Mouse (Mus musculus): Measurements from ENCODE around the gene Pld2.
"Not testable (repeated sequence)": the region's sequence is repeated elsewhere in the genome, so short reads cannot be mapped to it uniquely, and the experiment has no call there.

Gene Pld2

DNA sequence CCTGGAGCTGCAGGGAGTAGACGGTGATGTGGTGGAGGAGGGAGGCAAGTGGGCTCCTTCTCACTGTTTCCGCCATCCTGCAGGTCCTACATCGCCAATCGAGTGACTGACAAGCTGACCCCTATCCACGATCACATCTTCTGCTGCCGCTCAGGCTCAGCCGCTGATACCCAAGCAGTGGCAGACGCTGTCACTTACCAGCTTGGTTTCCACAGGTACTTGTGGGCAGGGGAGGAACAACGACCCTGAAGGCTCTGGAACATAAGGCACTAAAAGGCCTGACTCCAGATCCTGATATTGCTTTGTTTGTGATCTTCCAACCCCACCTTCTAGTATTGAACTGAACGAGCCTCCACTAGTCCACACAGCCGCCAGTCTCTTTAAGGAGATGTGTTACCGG is 13.7 kb upstream of the Pld2 start:
- no peak for DNase-seq

DNA sequence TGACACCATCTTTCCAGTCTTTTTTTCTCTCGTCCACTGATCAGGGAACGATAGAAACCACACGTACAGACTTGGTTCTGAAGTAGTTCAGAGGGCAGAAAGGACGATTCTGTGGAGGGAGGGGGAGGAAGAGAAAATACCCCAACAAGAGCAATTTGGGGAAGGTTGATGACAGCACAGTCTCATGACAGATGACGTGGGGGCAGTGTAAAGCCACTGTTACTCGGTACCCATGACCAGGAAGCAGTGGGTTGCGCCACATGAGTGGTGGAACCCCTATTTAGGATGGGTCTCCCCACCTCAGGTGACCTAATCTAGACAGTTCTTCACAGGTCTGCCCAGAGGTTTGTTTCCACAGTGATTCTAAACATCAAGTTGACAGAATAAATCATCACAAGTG is 11.3 kb upstream of the Pld2 start:
- no peak for DNase-seq

DNA sequence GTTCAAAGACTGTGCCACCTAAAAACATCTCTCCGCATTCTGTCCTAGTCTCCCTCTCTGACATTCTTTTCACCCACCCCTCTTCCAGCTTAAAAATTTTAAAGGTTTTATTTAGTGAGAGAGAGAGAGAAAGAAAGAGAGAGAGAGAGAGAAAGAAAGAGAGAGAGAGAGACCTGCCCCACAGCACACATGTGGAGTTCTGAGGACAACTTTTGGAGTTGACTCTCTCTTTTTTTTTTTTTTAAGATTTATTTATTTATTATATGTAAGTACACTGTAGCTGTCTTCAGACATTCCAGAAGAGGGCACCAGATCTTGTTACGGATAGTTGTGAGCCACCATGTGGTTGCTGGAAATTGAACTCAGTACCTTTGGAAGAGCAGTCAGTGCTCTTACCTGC is 8.8 kb upstream of the Pld2 start:
- not testable (repeated sequence) for DNase-seq

- no peak for DNase-seq
Observed at GRCm38 (mm10) chr11:70532839-70533238, 7.0 kb upstream of the Pld2 start, which contains the start of gene Gm40193. TSS of gene Gm40193 (minus strand) at chr11:70532939.

- DNase-seq = no peak
Observed at GRCm38 (mm10) chr11:70539423-70539822, 441 bp upstream of the Pld2 start.

DNA sequence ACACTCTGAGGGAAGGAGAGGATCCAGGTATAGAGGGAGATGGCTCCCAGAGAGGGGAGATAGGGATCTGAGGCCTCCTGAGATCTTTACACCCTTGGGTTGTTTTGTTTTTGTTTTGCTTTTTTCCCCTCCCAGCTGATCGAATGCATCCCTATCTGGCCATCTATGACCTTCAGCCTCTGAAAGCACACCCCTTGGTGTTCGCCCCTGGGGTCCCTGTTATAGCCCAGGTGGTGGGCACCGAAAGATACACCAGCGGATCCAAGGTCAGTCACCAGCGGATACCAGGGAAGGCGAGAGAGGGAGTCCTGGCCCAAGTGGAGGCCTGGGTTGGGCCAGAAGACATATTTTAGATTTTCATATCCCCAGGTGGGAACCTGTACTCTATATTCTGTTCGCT is 1.1 kb downstream of the Pld2 start:
- no peak for DNase-seq

DNA sequence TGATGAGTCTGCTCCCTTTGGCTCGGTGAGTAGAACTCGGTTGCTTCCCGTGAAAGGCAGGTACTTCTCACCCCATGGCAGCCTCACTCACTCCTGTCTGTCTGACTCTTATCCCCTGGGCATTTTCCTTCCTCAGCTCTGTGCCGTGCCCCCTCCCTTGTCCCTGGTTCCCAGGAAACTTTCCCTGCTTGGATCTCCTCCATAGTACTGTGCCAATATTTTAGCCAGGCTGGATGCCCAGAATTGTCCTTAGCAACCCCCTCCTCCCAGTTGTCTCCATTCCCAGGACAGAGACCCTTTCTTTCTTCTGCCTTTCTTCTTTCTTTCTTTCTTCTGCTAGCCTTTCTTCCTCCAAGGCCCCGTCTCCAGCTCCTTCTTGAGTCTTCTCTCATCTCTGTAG is 1.6 kb downstream of the Pld2 start:
- no peak for DNase-seq

DNA sequence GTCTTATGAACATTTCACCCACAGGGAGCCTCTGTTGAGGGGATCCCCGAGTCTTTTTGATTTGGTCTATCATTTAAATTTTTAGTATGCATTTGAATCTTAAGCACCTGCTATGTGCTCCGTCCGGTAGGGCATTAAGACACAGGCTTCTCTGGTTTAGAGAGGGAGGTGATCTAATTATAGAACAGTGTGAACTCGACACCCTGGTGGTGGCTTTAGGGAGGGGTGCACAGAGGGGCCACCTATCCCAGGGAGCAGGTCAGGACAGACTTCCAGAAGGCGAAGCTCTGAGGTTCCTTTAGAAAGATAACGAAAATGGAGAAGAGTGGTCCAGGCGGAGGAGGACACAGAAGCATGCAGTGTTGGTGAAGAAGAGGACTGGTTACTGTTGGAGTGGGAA is 4.6 kb downstream of the Pld2 start:
- no peak for DNase-seq

- no peak for DNase-seq
Observed at GRCm38 (mm10) chr11:70551526-70551925, 11.7 kb downstream of the Pld2 start.

- no peak for DNase-seq
Observed at GRCm38 (mm10) chr11:70553940-70554339, 14.1 kb downstream of the Pld2 start.

- peak in 1 of 2 experiments; percentile 38 for DNase-seq
Observed at GRCm38 (mm10) chr11:70557545-70557944, 17.7 kb downstream of the Pld2 start.

DNA sequence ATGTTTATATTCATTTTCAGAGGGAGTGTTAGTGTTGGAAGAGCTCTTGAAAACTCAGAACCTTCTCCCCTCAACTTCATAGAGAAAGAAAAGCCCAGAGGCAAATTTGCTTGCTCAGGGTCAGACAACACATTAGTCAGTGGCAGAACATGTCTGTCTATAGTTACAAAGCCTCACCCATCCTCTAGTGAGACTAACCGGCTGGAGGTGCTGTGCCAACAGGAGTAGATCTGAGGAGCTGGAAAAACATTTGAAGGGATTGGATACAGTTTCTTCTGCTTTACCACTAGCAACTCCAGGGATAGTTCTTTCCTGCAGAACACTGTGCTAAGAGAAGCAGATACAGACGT is 22.0 kb downstream of the Pld2 start:
- no peak for DNase-seq

GRCm38 (mm10) chr11:70562287-70562994 is 22.6 kb downstream of the Pld2 start, which contains the start of gene Mink1:
TSS of gene Mink1 (plus strand) at chr11:70562881.
- DNase-seq = peak; percentile 94 to 96

DNA sequence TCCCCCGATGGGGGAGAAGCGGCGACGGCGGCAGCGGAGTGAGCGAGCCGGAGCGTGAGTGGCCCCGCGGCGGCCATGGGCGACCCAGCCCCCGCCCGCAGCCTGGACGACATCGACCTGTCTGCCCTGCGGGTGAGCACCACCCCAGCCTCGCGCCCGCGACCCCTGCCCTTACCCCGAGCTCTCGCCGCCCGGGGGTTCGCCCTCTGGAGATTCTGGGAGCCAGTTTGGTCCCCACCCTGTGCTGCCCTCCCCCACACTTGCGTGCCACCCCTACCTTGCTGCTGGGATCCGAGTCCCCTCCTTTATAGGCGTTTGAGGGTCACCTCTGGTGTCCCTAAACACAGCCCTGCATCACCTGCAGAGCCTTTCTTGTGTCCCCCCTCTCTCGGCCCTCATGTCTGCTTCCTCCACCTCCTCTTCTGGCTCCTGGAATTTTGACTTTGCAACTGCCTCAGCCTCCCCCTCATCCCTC is 23.2 kb downstream of the Pld2 start:
- no peak for DNase-seq

DNA sequence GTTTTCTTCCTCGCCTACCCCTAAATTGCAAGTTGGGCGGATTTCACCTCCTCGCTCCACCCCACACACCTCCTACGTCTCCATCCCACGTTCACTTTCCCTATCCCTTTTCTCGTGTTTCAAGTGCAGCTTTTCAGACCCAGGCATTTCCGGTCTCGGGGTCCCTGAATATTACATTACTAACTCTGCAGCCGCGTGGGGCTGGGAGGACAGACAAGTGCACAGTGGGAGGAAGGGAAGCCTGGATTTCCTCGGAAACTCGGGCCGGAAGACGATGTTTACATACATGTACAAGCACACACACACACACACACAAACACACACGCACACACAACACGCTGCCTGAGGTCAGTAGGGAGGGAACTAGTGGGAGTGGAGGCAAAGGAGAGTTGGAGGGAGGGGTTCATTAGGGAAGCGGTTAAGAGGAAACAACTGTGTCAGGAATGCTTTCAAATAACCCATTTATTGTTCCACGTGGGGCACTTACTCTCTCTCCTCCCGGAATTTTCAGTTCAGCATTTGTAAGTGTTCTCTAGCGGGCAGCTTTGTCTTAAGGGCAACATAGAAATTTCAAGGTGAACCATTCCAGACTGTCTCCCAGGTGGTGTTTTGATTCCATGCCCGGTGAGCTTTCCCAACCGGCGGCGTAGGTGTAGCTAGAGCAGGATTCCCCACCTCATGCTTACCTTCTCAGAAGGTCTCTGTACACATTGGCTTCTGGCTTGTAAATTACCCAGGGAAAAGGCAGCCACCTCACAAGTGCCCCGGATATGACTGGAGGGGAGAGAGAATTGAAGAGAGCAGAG is 23.8 kb downstream of the Pld2 start:
- peak; percentile 52 to 56 for DNase-seq

DNA sequence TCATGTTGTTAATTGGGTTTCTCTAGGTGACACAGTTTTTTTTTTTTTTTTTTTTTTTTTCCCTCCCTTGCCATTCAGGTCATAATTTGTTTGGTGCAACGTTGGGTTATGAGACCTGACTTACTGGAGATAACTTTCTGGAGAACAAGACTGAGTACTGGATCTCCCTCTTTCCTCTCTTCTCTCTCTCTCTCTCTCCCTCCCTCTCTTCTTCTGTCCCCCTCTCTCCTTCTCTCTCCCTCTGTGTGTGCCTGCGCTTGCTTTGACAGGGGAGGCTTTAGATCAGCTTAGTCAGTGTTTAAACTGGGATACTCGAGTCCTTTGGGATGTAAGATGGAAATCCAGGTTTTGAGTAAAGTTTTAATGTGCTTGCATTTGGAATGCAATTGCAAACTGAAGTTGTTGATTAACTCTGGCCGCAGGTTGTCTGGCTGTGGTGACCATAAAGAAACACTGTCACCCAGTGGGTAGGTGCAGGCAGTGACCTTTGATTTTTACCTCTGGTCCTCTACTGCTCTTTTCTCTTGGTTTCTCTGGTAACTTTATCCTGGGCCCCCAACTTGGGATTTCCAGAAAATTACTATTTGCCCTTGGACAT is 24.5 kb downstream of the Pld2 start:
- DNase-seq = peak; percentile 62 to 81

- no peak for DNase-seq
Observed at GRCm38 (mm10) chr11:70566586-70566985, 26.7 kb downstream of the Pld2 start.

GRCm38 (mm10) chr11:70570614-70571013 is 30.8 kb downstream of the Pld2 start:
- not testable (repeated sequence) for DNase-seq

DNA sequence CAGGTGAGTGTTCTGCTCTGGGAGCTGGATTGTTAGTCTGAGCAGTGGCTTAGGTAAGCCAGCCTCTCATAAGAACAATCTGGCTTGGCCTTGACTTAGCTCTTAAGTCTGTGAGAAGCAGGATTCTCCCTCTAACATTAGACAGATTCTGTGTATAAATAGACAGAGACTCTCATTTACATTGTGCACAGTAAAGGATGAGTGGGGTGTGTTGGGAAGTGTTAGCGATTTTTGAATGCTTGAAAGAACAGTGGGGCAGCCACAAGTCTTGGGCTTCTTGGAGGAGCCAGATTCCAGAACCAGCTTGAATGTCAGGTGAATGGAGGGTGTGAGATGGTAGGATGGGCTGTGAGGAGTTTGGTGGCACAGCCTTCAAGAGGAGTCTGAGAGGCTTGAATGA is 31.8 kb downstream of the Pld2 start:
- DNase-seq = no peak

DNA sequence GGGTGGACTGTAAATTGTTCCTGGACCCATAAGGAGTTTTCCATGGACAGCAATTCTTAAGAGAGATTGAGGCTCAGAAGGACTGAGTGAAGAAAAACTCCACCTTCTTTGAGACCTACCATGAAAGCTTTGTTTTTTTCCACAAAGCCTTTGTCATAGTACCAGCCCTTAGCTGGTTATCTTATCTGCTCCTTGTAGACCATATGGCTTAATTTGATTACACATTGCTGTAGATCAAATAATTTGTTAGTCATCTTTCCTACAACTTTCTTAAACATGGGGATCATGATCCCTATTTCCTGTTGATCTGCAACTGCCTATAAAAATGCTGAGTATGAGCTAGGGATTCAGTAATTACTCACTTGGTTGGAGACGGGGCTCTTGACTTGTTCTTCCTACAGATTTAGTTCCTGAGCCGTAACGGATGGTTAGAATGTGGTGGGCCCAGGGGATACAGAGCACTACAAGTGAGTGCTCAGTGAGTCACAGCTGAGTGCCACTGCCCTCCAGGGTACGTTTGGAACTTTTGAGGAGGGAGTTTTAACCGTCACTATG is 32.6 kb downstream of the Pld2 start:
- DNase-seq = no peak

GRCm38 (mm10) chr11:70573872-70574271 is 34.0 kb downstream of the Pld2 start:
- DNase-seq = no peak

DNA sequence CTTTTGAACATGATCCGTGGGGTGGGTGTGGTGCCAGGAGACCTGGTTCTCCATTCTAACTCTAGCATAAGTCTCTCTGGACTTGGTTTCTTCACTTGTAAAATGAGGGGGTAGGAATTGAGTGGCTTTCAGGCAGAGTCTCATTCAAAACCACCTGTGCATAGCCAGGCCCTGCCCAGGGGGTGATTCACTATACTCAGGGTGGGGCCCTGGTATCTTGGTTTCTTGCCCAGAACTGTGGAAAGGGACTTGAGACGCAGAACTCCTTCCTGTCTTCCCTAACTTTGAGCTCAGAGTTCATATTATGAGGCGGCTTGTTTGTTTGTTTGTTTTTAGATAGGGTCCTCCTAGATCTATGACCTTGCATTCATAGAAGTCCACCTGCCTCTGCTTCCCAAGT is 37.3 kb downstream of the Pld2 start:
- peak; percentile 41 to 53 for DNase-seq

- DNase-seq = no peak
Observed at GRCm38 (mm10) chr11:70578962-70579361, 39.1 kb downstream of the Pld2 start.

All from kidney, postnatal 36 days (tissue).